Mouse (Mus musculus): Measurements from ENCODE around the gene Efhb. TPM values are rescaled to one million over a fixed set of nuclear protein-coding genes. Genes with fewer than 3 reads are reported as not detected.

Efhb gene
- polyA plus RNA-seq, 1 experiment from 2014 or later, result 0.08 TPM

GRCm38 (mm10) chr17:53387581-53388473, 75.3 kb downstream of the Efhb start:
- H3K36me3 ChIP-seq (ENCODE audit: control insufficient read depth, insufficient read depth, low read length), result no peaks in the 10 kb centered on the region
- ATAC-seq (replicated peaks; ENCODE audit: low FRiP score) (no peak), DNase-seq (ENCODE audit: low spot score) (no peak)
- no peak overlapping the region for H3K4me3 ChIP-seq (ENCODE audit: low read depth, low read length)
- no peak overlapping the region for H3K9ac ChIP-seq (ENCODE audit: low read depth, low read length)
- no peak overlapping the region for H3K27ac ChIP-seq (ENCODE audit: low read depth, low read length)
- H3K27me3 ChIP-seq (replicated peaks; ENCODE audit: control insufficient read depth, insufficient read depth, low read length), result no peaks in the 10 kb centered on the region
- 48% methylated on average over 6 of the region's 6 CpGs for WGBS
- H3K9me3 ChIP-seq (ENCODE audit: control insufficient read depth, low read length), result no peaks in the 10 kb centered on the region
- no peaks in the 10 kb centered on the region for H3K4me1 ChIP-seq (replicated peaks; ENCODE audit: control insufficient read depth, insufficient read depth, low read length)
- no peak overlapping the region for H3K4me2 ChIP-seq

GRCm38 (mm10) chr17:53386863-53387262, 76.3 kb downstream of the Efhb start:
- WGBS, result 78% methylated on average over 6 of the region's 6 CpGs
- no peak overlapping the region for H3K4me2 ChIP-seq
- H3K9me3 ChIP-seq (ENCODE audit: control insufficient read depth, low read length), result no peaks in the 10 kb centered on the region
- H3K27ac ChIP-seq (ENCODE audit: low read depth, low read length), result no peak overlapping the region
- no peak overlapping the region for H3K4me3 ChIP-seq (ENCODE audit: low read depth, low read length)
- no peaks in the 10 kb centered on the region for H3K27me3 ChIP-seq (replicated peaks; ENCODE audit: control insufficient read depth, insufficient read depth, low read length)
- H3K9ac ChIP-seq (ENCODE audit: low read depth, low read length), result no peak overlapping the region
- ATAC-seq (replicated peaks; ENCODE audit: low FRiP score) (no peak), DNase-seq (ENCODE audit: low spot score) (no peak)
- H3K36me3 ChIP-seq (ENCODE audit: control insufficient read depth, insufficient read depth, low read length), result no peaks in the 10 kb centered on the region
- no peaks in the 10 kb centered on the region for H3K4me1 ChIP-seq (replicated peaks; ENCODE audit: control insufficient read depth, insufficient read depth, low read length)

- Histone ChIP-seq H3K4me2 (no peak overlapping the region), H3K27me3 (replicated peaks; ENCODE audit: control insufficient read depth, insufficient read depth, low read length) (no peaks in the 10 kb centered on the region), H3K4me1 (replicated peaks; ENCODE audit: control insufficient read depth, insufficient read depth, low read length) (no peaks in the 10 kb centered on the region), H3K36me3 (ENCODE audit: control insufficient read depth, insufficient read depth, low read length) (no peaks in the 10 kb centered on the region), H3K9ac (ENCODE audit: low read depth, low read length) (no peak overlapping the region), H3K9me3 (ENCODE audit: control insufficient read depth, low read length) (0 out of 2 replicates have a peak, but pooled peaks cover under 1% of the 10 kb centered on the region), H3K4me3 (ENCODE audit: low read depth, low read length) (no peak overlapping the region), H3K27ac (ENCODE audit: low read depth, low read length) (no peak overlapping the region)
- ATAC-seq (replicated peaks; ENCODE audit: low FRiP score), result no peak
- WGBS, result 83% methylated on average over 6 of the region's 6 CpGs
- DNase-seq (ENCODE audit: low spot score), result no peak
These were observed 99.0 kb downstream of the Efhb start for GRCm38 (mm10) chr17:53364111-53364510.

Other genes starting within 250 kb of the Efhb start
- gene Rab5a, start 15.9 kb upstream of the Efhb start, polyA plus RNA-seq (2014; fragmentation: Nextera tagmentation; extraction: Ambion mirVana), result 57.4 and 59.7 TPM in 2 replicates
- 0.12 and 0.38 TPM in 2 replicates for gene Pp2d1, start 76.1 kb upstream of the Efhb start, polyA plus RNA-seq (2014; fragmentation: Nextera tagmentation; extraction: Ambion mirVana)
- 7.3 and 8.7 TPM in 2 replicates for gene Kat2b, start 103.5 kb upstream of the Efhb start, polyA plus RNA-seq (2014; fragmentation: Nextera tagmentation; extraction: Ambion mirVana)
- 47.6 and 48.8 TPM in 2 replicates for gene Sgo1, start 226.0 kb upstream of the Efhb start, polyA plus RNA-seq (2014; fragmentation: Nextera tagmentation; extraction: Ambion mirVana)